Mouse (Mus musculus) liver, embryonic 15.5 days (tissue): Measurements from ENCODE around the gene Trim5. TPM values are rescaled to one million over a fixed set of nuclear protein-coding genes. Genes with fewer than 3 reads are reported as not detected.
"Not testable (repeated sequence)": the region's sequence is repeated elsewhere in the genome, so short reads cannot be mapped to it uniquely, and the experiment has no call there.

Experiments used
- ATAC-seq: fragments of 200-750 bp; cut with Nextera tagmentation; 2 replicates; pipeline ENCODE4 v1.8.0; 2017; ENCODE audit warnings: moderate number of reproducible peaks, mild to moderate bottlenecking, moderate library complexity; ENCODE audit not compliant: insufficient read depth
- H3K27ac ChIP-seq: fragments of 300-500 bp; sonication (generic); replicated peaks from 2 replicates; pipeline ENCODE4 v1.5.1; 2015; ENCODE audit warnings: mild to moderate bottlenecking, inconsistent platforms
- H3K27me3 ChIP-seq: fragments of 300-500 bp; sonication (generic); 2 replicates; pipeline ENCODE4 v1.6.1; 2015; ENCODE audit warnings: mild to moderate bottlenecking, inconsistent platforms
- H3K36me3 ChIP-seq: fragments of 300-500 bp; sonication (generic); replicated peaks from 2 replicates; pipeline ENCODE4 v1.6.1; 2015; ENCODE audit warnings: moderate library complexity, mild to moderate bottlenecking, inconsistent platforms
- H3K4me1 ChIP-seq: fragments of 300-500 bp; sonication (generic); replicated peaks from 2 replicates; pipeline ENCODE4 v1.6.1; 2015; ENCODE audit warnings: inconsistent platforms
- H3K4me2 ChIP-seq: fragments of 300-500 bp; sonication (generic); 2 replicates; pipeline ENCODE4 v1.6.1; 2015; ENCODE audit warnings: moderate library complexity, mild to moderate bottlenecking, inconsistent platforms
- H3K4me3 ChIP-seq: fragments of 300-500 bp; sonication (generic); replicated peaks from 2 replicates; pipeline ENCODE4 v1.5.1; 2015; ENCODE audit warnings: mild to moderate bottlenecking, inconsistent platforms
- H3K9ac ChIP-seq: fragments of 300-500 bp; sonication (generic); 2 replicates; pipeline ENCODE4 v1.6.1; 2015; ENCODE audit warnings: moderate library complexity, mild to moderate bottlenecking, inconsistent platforms
- H3K9me3 ChIP-seq: fragments of 300-500 bp; sonication (generic); replicated peaks from 2 replicates; pipeline ENCODE4 v1.6.1; 2016; ENCODE audit warnings: inconsistent platforms
- WGBS: fragments of 180-500 bp; shearing (Covaris S2); methylation state at CpG from one replicate; pipeline ENCODE4 v1.1.7; 2015; ENCODE audit warnings: mixed read lengths; ENCODE audit not compliant: insufficient replicate concordance; 5-methylcytosine and 5-hydroxymethylcytosine counted together
- polyA plus RNA-seq: library from polyadenylated mRNA; unstranded; fragments of >200 nt; fragmentation: Nextera tagmentation; extraction: Ambion mirVana; gene quantifications from 2 replicates; pipeline ENCODE4 v1.2.1, GENCODE M21; 2015

The Trim5 gene
- polyA plus RNA-seq, 1 experiment from 2014 or later: 0.32 TPM

DNA sequence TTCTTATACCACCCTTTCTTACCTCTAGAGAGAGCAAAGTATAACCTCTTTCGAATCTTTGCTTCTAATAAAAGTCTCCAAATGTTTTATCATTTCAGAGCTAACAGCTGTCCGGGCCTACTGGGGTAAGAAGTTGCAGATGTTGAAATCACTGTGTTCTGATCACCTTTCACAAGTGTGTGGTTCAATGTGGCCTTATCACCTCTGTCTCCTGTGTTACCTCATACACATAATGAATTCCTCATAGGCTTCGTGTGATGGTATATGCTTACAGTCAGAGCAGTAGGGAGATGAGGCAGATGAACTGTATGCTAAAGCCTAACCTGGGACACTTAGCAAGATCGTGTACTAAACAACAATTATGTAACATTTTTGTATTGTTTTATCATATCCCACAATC lies 27.5 kb downstream of the Trim5 start:
- H3K36me3 ChIP-seq, ATAC-seq, H3K27ac ChIP-seq, H3K4me1 ChIP-seq, H3K9ac ChIP-seq, H3K4me3 ChIP-seq, H3K27me3 ChIP-seq, H3K4me2 ChIP-seq, H3K9me3 ChIP-seq: not testable (repeated sequence)
- WGBS: 68% methylated on average over 4 of the region's 4 CpGs

DNA sequence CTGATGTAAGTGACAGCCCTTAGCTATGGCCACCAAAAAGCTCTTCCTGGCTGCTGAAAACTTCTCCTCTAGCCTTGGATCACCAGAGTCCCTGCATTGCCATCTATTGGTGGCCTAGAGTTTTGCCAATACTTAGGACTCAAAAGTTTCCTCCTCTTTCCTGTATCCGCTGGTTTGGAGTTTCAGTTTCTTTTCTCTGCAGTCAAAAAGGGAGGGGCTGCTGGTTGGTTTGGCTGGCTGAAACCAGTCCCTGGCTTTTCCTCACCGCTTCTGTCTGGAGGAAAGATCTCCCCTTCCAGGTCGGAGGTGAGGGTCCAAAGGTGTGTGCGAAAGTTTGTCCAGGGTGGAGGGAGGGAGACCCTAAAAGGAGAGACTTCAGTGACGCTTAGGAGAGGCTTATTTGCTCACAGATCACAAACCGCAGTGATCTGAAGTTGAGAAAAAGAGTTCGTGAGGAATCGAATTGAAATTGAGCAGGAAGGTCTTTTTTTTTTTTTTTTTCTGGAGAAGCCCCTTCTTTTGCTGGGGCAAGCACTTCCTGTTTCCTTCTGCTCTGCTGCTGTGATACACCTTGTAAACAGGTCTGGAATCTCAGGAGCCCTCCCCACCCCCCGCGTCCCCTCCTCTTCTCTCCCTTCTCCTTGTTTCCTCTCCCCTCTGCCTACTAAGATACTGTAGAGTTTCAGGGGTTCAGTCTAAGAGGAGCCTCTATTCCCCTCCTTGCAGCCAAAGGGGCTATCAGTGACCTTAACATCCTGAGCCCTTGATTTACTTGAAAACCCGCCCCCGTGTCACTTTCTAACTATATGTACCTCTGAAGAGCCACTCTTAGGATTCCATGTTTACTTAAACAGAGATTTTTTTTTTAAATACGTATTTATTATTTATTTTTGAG lies 43.4 kb downstream of the Trim5 start, which contains the start of gene Trim34a:
Gene Trim34a (plus strand): TSS at position 171 of the 895 bp plus-strand sequence.
- peak; percentile 74 for ATAC-seq
- H3K36me3 ChIP-seq: no peaks in the 10 kb centered on the region
- 3% methylated on average over 13 of the region's 13 CpGs for WGBS
- peak within 1 kb of the TSS; percentile 55 for H3K9ac ChIP-seq
- no peaks in the 10 kb centered on the region; the same call in 1 of the 2 replicates for H3K4me1 ChIP-seq
- H3K27me3 ChIP-seq: no peaks in the 10 kb centered on the region
- peak within 1 kb of the TSS; percentile 69 for H3K4me2 ChIP-seq
- H3K9me3 ChIP-seq: no peaks in the 10 kb centered on the region
- peak within 1 kb of the TSS; percentile 62 for H3K4me3 ChIP-seq
- peak within 1 kb of the TSS; percentile 56 for H3K27ac ChIP-seq

DNA sequence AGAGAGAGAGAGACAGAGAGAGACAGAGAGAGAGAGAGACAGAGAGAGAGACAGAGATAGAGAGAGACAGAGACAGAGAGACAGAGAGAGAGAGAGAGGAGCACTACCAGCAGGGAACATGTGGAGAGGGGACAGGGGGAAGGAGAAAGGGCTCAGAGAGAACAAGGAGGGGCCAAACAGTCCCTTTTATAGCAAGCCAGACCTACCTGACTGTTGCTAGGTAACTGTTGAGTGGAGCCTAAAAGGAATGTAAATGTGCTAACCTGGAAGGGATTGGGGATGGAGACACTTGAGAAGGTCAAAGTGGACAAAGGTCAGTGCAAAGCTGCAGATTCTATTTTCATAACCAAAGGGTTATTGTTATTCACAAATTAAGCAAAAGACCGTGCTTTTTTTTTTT lies 44.3 kb downstream of the Trim5 start:
- H3K27me3 ChIP-seq: no peaks in the 10 kb centered on the region
- H3K9ac ChIP-seq: no peak overlapping the region
- no peak overlapping the region for H3K27ac ChIP-seq
- H3K4me2 ChIP-seq: no peak overlapping the region
- no peaks in the 10 kb centered on the region for H3K9me3 ChIP-seq
- no peaks in the 10 kb centered on the region for H3K36me3 ChIP-seq
- H3K4me1 ChIP-seq: no peaks in the 10 kb centered on the region; the same call in 1 of the 2 replicates
- ATAC-seq: no peak
- H3K4me3 ChIP-seq: no peak overlapping the region
- WGBS: 41% methylated on average over 1 of the region's 1 CpGs

DNA sequence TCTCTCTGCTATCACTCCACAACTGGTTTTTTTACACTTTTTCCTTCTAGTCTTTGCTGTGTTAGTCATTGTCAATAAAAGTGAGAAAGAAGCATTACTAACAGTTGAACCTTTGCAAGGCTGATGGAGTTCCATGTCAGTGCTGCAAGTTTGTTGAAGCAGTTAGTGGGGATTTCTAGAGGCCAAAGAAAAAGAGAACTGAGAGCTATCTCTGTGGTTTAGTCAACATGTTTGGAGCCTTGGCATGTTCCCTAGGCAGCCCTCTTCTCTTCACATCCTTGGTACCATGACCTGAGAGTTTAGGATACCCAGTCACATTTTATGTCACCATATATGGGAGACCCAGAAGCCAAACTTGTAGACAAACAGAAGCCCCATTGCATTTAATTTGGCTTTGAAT lies 47.0 kb downstream of the Trim5 start:
- H3K4me3 ChIP-seq: no peak overlapping the region
- H3K27ac ChIP-seq: no peak overlapping the region
- H3K4me1 ChIP-seq: no peaks in the 10 kb centered on the region; the same call in 1 of the 2 replicates
- no peaks in the 10 kb centered on the region for H3K27me3 ChIP-seq
- no peak for ATAC-seq
- H3K4me2 ChIP-seq: no peak overlapping the region
- no peaks in the 10 kb centered on the region for H3K36me3 ChIP-seq
- H3K9ac ChIP-seq: no peak overlapping the region
- H3K9me3 ChIP-seq: no peaks in the 10 kb centered on the region

DNA sequence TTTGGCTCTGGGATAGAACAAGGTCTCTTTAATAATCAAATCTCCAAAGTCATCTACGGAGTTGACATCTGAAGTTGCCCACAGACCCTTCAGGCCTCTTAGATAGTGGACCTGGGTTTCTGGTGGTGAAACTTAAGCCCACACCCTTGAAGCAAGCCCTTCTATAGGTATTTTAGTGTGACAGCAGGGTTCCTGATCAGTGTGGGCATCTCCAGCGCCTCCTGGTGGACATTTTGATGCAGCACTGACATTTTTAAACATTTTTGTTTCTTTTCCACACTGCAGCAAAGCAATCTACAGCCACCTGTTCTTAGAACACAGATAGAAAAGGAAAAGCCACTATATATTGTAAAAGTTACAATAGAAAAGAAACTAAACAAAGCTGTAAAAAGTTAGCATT lies 56.7 kb downstream of the Trim5 start:
- no peak for ATAC-seq
- no peaks in the 10 kb centered on the region for H3K27me3 ChIP-seq
- H3K4me3 ChIP-seq: no peak overlapping the region
- H3K4me2 ChIP-seq: no peak overlapping the region
- no peaks in the 10 kb centered on the region for H3K4me1 ChIP-seq
- H3K36me3 ChIP-seq: no peaks in the 10 kb centered on the region
- H3K9ac ChIP-seq: no peak overlapping the region
- 22% methylated on average over 2 of the region's 2 CpGs for WGBS
- H3K9me3 ChIP-seq: no peaks in the 10 kb centered on the region
- no peak overlapping the region for H3K27ac ChIP-seq

DNA sequence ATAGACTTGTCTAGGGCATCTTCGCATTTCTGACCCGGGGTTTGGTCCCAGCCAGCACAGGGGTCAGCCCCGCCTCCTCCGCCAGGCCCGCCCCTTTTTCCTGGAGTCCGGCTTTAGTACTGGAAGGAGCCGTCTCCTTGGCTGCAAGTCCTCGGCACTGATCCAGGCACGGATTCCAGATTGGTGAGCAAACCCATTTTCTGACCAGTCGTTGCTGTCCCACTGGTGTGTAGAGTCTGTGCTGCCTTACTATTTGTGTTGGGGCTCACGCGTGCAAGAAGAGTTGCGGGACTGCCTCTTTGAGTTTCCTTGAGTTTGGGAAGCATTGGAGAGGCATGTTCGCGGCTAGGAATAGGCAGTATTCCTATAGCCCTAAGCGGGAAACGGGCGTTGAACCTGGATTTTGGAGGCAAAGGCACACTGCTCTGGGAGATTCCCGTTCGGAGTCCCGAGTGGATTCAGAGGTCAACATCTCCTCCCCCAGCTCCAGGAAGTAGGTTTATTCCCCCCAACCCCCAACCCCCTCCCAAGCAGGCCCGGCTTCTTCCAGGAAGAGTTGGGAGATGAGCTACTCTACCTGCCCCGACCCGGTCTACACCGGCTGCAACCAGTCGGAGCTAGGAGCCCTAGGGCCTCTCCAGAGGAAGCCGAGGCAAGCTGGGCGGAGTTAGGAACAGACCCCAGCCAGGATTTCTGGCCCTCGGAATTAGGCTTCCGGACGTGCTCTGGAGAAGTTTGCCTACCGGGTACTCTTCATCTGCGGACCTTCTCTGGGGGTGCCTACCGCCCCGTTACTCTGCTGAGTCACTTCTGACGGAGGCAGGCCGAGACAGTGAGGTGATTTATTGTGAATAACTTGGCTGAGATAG lies 69.0 kb downstream of the Trim5 start, which contains the start of gene Trim6:
Gene Trim6 (plus strand): TSS at position 93 of the 869 bp plus-strand sequence.
- H3K4me3 ChIP-seq: peak within 1 kb of the TSS; percentile 50
- under 1% methylated on average over 37 of the region's 37 CpGs for WGBS
- H3K9ac ChIP-seq: peak within 1 kb of the TSS; percentile 30; the same call in 1 of the 2 replicates
- no peak within 1 kb of the TSS for H3K27ac ChIP-seq
- peaks cover 8% of the 10 kb centered on the region; the same call in 1 of the 2 replicates for H3K4me1 ChIP-seq
- H3K36me3 ChIP-seq: no peaks in the 10 kb centered on the region
- H3K27me3 ChIP-seq: no peaks in the 10 kb centered on the region
- H3K9me3 ChIP-seq: no peaks in the 10 kb centered on the region
- ATAC-seq: peak; percentile 68
- peak within 1 kb of the TSS; percentile 68 for H3K4me2 ChIP-seq

DNA sequence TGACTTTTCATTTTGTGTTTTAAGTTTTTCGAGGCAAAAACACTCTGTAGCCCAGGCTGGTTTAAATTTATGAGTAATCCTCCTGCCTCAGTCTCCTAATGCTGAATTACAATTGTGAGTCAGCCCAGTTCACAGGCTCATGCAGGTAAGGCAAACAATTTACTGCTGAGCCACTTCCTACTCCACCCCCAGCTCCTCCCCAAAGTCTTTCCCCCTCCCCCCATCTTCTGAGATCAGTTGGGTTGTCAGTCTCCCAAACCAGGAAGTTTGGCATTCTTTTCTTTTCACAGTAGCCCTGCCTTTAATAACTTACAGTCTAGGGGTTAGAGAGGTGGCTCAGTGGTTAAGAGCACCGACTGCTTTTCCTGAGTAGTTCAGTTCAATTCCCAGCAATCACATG lies 70.0 kb downstream of the Trim5 start:
- ATAC-seq: no peak
- Histone ChIP-seq H3K27ac (no peak overlapping the region), H3K4me3 (no peak overlapping the region), H3K9me3 (no peaks in the 10 kb centered on the region), H3K36me3 (no peaks in the 10 kb centered on the region), H3K27me3 (no peaks in the 10 kb centered on the region), H3K9ac (no peak overlapping the region), H3K4me1 (peaks cover 8% of the 10 kb centered on the region; the same call in 1 of the 2 replicates), H3K4me2 (no peak overlapping the region)
- 24% methylated on average over 2 of the region's 2 CpGs for WGBS

DNA sequence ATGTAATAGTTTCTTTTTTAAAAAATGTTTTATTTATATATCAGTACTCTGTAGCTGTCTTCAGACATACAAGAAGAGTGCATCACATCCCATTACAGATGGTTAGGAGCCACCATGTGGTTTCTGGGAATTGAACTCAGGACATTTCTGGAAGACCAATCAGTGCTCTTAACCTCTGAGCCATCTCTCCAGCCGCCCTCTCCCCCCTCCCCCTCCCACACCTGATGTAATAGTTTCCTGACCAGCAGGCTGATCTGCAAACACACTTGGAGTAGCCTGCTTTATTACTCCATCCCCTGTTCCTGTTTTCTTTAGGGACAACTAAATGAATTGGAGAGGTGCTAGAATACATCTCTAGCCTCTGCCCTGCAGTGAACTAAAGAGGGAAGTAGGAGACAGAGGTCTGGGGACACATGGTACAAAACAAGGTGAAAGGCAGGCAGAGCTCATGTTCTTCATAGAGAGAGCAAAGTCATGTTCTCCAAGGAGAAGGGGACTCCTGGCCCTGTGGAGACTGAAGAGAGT lies 71.8 kb downstream of the Trim5 start:
- Histone ChIP-seq H3K4me2 (no peak overlapping the region), H3K9me3 (no peaks in the 10 kb centered on the region), H3K36me3 (no peaks in the 10 kb centered on the region), H3K4me3 (no peak overlapping the region), H3K27ac (no peak overlapping the region), H3K9ac (no peak overlapping the region), H3K27me3 (no peaks in the 10 kb centered on the region), H3K4me1 (peaks cover 8% of the 10 kb centered on the region; the same call in 1 of the 2 replicates)
- no peak; the same call in 1 of the 2 replicates for ATAC-seq
- 12% methylated on average over 1 of the region's 1 CpGs for WGBS

Other genes with a start within 250 kb of the Trim5 start
- not detected in 2 replicates for gene Olfr642, start 235.4 kb downstream of the Trim5 start, polyA plus RNA-seq
- gene 4930516K23Rik, start 226.6 kb downstream of the Trim5 start, polyA plus RNA-seq: not detected in 2 replicates
- not detected in 2 replicates for gene Olfr644, start 216.2 kb downstream of the Trim5 start, polyA plus RNA-seq
- not detected in 2 replicates for gene Olfr645, start 202.6 kb downstream of the Trim5 start, polyA plus RNA-seq
- gene Olfr646, start 183.2 kb downstream of the Trim5 start, polyA plus RNA-seq: not detected in 2 replicates
- gene Ubqln5, start 158.3 kb downstream of the Trim5 start, polyA plus RNA-seq: not detected in 2 replicates
- gene Olfr643, start 150.7 kb downstream of the Trim5 start, polyA plus RNA-seq: not detected in 2 replicates
- not detected in 2 replicates for gene Ubqln3, start 144.8 kb downstream of the Trim5 start, polyA plus RNA-seq
- not detected in 2 replicates for gene Ubqlnl, start 137.5 kb downstream of the Trim5 start, polyA plus RNA-seq
- gene Olfm5, start 123.3 kb downstream of the Trim5 start, polyA plus RNA-seq: not detected in 2 replicates
- 0.06 and 0.08 TPM in 2 replicates for gene Olfr648, start 104.7 kb downstream of the Trim5 start, polyA plus RNA-seq
- not detected in 2 replicates for gene Olfr649, start 92.1 kb downstream of the Trim5 start, polyA plus RNA-seq
- 0.43 and 0.50 TPM in 2 replicates for gene Trim6, start 69.3 kb downstream of the Trim5 start, polyA plus RNA-seq
- gene Trim34a, start 43.6 kb downstream of the Trim5 start, polyA plus RNA-seq: 1.6 and 1.8 TPM in 2 replicates
- gene Trim12a, start 27.4 kb upstream of the Trim5 start, polyA plus RNA-seq: 3.1 and 3.4 TPM in 2 replicates
- 0.07 TPM in 1 of 2 replicates, not detected in the other for gene Trim34b, start 41.4 kb upstream of the Trim5 start, polyA plus RNA-seq
- gene Trim12c, start 65.3 kb upstream of the Trim5 start, polyA plus RNA-seq: 1.1 and 1.2 TPM in 2 replicates
- gene Trim30b, start 81.8 kb upstream of the Trim5 start, polyA plus RNA-seq: 0.28 and 0.36 TPM in 2 replicates
- gene Trim30c, start 112.7 kb upstream of the Trim5 start, polyA plus RNA-seq: 0.30 and 0.53 TPM in 2 replicates
- gene Trim30a, start 177.1 kb upstream of the Trim5 start, polyA plus RNA-seq: 2.4 and 2.8 TPM in 2 replicates
- gene Trim30d, start 219.8 kb upstream of the Trim5 start, polyA plus RNA-seq: 0.86 and 1.0 TPM in 2 replicates